Mouse (Mus musculus) adrenal gland, adult 10 weeks (tissue): Measurements from ENCODE around the gene Olfr878. TPM values are rescaled to one million over a fixed set of nuclear protein-coding genes. Genes with fewer than 3 reads are reported as not detected.

Experiments used
- polyA plus RNA-seq: library from polyadenylated mRNA; stranded (reverse); fragments of 350-450 nt; fragmentation: Illumina TruSeq; extraction: RNeasy Lipid Tissue Mini Kit (QIAGEN cat#74804); gene quantifications from one replicate; pipeline ENCODE4 v1.2.3, GENCODE M21; 2014; ENCODE audit warnings: low read depth, low replicate concordance

The Olfr878 gene
- polyA plus RNA-seq, result not detected

DNA sequence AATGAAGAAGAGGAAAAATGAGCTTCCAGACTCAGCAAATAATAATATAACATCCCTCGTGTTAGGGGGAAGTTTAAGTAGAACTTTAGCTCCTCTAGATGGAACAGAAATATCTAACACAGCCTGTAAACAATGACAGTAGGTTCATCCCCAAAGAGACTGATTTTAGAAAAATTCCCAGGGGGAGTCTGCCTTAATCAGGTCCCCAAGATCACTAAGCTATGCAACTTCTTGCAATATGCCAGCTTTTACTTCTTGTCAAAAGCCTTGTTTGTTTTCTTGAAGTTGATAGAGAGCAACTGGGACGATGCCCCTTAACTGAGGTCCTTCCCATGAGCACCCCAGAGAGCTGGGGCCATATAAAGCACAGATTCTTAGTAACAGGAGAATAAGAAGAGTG is at the start of gene Olfr878:
Gene Olfr878, plus strand, starts transcription at position 301 of the 400 bp plus-strand sequence.

DNA sequence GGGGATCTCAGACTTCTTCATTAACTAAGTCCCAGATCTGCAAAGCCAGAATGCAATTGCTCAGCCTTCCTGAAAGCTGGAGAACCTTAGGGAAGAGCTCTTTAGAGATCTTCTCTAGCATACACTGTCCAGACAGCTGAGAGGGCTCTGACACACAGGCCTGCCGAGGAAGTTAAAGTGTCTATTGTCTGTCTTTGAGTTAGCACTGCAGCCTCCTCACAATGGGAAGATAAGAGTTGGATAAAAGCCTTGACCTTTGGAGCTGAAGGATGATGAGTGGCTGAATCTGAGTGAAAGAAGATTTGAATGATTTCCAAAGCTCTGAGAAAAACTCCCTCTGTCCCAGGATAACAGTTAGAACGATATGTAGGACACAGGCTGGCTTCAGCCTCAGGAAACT is 21.0 kb upstream of the Olfr878 start, which contains the start of gene Olfr145:
Gene Olfr145, plus strand, starts transcription at position 64 of the 400 bp plus-strand sequence.

Other genes starting within 250 kb of the Olfr878 start
- 0.35 TPM for gene Panx3, start 248.6 kb upstream of the Olfr878 start, polyA plus RNA-seq
- gene Olfr160, start 201.6 kb upstream of the Olfr878 start, polyA plus RNA-seq, result not detected
- not detected for gene Olfr874, start 172.7 kb upstream of the Olfr878 start, polyA plus RNA-seq
- gene Olfr875, start 146.0 kb upstream of the Olfr878 start, polyA plus RNA-seq, result not detected
- not detected for gene Olfr876, start 114.8 kb upstream of the Olfr878 start, polyA plus RNA-seq
- gene Olfr877, start 63.6 kb upstream of the Olfr878 start, polyA plus RNA-seq, result 0.87 TPM
- gene Olfr145, start 21.1 kb upstream of the Olfr878 start, polyA plus RNA-seq, result not detected
- not detected for gene Olfr881, start 74.0 kb downstream of the Olfr878 start, polyA plus RNA-seq
- gene Olfr883, start 108.0 kb downstream of the Olfr878 start, polyA plus RNA-seq, result not detected
- not detected for gene Olfr884, start 128.7 kb downstream of the Olfr878 start, polyA plus RNA-seq
- not detected for gene Olfr885, start 143.5 kb downstream of the Olfr878 start, polyA plus RNA-seq
- gene Olfr887, start 166.2 kb downstream of the Olfr878 start, polyA plus RNA-seq, result not detected
- gene Olfr888, start 190.3 kb downstream of the Olfr878 start, polyA plus RNA-seq, result not detected
- gene Olfr889, start 197.4 kb downstream of the Olfr878 start, polyA plus RNA-seq, result not detected
- gene Olfr890, start 224.7 kb downstream of the Olfr878 start, polyA plus RNA-seq, result not detected